Mouse (Mus musculus): ENCODE measurements around the gene Cspg4. TPM values are rescaled to one million over a fixed set of nuclear protein-coding genes. Genes with fewer than 3 reads are reported as not detected.

Cspg4 gene
- total RNA-seq, 2 experiments from 2014 or later, result not detected

DNA sequence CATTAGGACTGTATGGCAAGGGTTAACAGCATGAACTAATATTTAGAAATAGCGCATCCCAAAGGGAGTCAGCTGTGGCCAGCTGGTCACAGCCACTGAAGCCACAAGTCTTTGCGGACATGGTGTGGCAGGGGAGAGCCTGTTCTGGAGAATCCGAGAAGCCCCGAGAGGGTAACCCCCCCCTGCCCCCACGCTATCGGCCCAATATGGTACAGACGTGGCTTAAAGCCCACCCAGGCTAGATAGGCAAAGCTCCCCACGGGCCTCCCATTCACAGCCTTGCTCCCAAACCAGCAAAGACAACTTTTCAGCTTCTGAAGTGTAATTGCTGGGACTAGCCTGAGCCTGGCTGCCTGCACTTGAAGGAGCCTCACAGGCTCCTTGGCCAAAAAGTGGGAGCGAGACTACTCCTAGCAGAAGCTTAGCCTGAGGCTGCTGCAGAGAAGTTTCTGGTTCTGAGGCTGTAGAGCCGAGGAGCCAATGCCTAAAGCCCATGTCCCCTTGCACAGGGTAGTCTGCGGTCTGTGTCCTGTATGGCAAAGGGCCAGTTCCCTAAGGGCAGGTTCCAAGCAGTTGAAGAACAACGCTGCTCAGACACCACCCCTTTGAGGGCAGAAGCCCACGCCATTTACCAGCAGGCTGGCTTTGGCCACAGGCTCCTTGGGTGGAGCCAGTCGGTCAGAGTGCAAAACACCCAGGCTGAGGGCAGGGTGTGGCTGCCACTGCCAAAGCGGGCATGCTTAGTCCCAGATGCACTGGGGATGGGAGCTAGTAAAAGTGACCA lies 4.2 kb upstream of the Cspg4 start:
- no peak for ATAC-seq (replicated peaks; ENCODE audit: low FRiP score, poor library complexity, severe bottlenecking)

DNA sequence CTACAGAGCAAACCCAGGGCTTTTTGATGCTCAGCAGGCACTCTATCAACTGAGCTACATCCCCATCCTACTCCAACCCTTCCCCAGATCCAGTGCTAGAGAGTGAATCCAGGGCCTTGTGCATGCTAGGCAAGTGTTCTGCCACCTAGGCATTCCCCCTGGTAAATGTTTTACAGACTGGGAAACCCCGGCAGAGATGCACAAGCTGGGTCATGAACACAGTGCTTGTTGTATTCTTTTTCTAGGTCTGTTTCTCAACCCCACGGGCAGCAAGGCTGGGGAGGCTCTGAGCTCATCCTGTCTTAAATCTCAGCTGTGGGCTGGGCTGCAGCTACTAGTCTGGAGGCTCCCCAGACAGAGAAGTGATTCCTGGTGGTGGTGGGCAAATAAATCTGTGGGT lies 2.0 kb upstream of the Cspg4 start:
- no peak for ATAC-seq (replicated peaks; ENCODE audit: low FRiP score, poor library complexity, severe bottlenecking)

DNA sequence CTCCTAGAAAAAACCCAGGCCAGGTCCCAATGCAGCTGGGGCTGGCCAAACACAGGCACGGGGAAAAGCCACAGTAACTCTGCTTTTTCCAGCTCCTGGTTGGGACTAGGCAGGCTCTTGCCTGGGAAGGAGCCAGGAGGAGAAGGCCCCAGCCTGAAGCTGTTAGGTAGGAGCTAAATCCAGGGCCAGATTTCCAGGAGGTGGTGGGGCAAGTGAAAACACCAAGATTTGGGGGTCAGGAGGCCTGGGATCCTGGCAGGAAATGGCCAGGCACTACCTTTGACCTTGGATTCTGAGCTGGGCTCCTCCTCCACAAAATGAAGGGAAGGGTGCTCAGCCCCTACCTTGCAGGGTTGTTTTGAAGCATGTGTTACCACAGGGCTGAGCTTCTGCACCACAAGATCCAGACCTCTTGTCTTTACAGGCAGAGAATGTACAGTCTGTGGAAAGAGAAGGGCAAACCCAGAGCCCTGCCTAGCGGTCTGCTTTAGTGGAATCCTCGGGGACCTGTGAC lies 560 bp upstream of the Cspg4 start, which contains the start of gene Odf3l1:
Gene Odf3l1 (minus strand): TSS at position 464 of the 514 bp plus-strand sequence.
- no peak for ATAC-seq (replicated peaks; ENCODE audit: low FRiP score, poor library complexity, severe bottlenecking)

DNA sequence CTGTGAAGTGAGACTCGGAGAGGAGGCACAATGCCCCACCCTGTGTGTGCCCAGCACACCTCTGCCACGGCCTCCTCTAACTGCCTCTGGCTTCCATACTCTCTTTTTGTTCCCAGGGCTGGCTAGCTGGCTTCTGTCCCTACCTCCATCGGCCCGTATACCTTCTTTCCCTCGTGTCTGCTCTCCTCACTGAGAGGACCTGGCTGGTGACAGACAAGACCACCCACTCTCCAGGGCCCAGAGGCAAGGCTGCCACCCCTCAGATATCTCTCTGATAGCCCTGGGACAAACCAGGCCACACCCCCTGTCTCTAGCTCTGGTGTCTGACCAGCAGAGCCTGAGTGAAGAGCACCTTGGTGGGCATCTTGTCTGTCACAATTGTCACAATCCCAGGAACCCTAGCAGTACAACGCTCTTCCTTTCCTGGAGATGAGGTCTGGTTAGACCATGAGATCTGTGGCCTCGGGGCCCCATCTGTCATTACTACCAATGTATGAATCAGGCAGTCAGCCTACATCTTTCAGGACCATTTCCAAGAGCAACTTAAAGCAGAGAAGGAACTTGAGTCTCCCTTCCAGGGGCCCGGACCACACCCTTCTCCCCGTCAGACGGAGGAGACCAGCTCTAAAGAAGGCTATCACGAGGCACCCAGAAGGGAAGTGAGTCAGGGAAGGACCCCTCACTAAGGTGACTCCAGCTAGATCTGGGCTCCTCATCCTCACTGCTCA lies 1.0 kb downstream of the Cspg4 start:
- ATAC-seq (replicated peaks; ENCODE audit: low FRiP score, poor library complexity, severe bottlenecking), result no peak

DNA sequence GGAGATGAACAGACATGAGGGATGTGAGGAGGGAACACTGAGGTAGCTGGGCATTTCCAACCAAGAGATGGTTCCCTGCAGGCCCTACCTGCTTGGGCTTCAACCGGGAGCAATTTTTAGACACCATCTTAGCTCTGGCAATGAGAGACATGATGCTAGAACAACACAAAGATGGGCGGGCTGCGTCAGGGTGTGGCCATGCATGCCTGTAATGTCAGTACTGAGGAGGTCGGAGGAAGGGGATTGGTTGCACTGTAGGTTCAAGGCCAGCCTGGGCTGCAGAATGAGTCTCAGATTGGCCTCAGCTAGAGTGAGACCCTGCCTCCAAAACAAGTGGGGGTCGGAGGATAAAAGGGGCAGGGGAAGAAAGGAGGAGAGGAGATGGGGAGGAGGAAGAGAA lies 1.6 kb downstream of the Cspg4 start:
- ATAC-seq (replicated peaks; ENCODE audit: low FRiP score, poor library complexity, severe bottlenecking), result no peak

DNA sequence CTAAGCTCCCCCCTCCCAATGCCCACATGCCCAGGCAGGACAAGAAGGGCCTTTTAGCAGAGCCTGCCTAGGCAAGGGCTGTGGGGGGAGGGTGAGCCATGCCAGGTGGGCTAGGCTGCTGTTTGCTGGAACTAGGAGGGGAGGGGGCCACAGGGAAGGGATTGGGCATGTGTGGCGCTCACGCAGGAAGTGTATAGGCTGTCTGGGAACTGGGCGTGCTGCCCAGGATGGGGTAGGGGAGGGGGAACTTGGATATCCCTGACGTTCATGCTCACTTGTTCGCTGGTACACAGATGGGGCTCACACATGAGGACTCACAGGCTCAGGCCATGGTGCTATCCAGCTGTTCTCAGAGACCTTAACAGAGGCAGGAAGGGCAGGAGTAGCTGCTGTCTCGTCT lies 3.5 kb downstream of the Cspg4 start:
- ATAC-seq (replicated peaks; ENCODE audit: low FRiP score, poor library complexity, severe bottlenecking), result no peak

DNA sequence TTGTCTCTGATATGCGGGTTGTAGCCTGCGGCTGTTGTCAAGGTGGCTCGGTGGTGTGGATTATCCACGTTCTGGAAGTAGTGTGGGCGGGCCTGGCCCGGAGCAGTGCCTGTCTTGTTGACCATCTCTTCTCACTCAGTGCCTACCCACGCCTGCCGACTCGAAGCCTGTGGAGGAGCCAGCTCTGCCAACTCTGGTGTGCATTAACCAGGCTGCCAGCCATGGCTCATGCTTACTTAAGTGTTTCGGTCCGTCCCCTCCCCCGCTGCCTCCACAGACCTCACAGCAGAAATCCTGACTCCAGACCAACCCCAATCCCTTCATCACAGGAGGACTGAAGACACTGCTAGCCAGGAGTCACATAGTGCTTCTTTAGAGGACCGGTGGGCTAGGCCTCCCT lies 4.7 kb downstream of the Cspg4 start:
- ATAC-seq (replicated peaks; ENCODE audit: low FRiP score, poor library complexity, severe bottlenecking), result no peak

DNA sequence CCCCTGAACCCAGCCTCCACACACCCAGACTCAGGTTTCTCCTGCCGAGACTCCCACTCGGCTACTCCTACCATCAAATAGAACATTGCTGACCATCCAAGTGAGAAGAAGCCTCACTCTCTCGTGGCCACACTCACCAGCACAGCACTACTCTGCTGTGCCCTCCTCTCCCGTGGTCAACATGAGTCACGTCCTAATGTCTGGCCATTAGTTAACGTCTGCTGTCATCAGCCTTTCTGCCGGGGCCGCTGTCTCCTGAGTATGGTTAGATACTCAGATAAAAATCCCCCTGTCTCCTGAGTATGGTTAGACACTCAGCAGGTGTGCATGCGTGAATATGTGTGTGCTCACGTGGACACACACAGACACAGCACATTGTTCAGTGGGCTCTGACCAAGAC lies 5.9 kb downstream of the Cspg4 start:
- ATAC-seq (replicated peaks; ENCODE audit: low FRiP score, poor library complexity, severe bottlenecking), result no peak

DNA sequence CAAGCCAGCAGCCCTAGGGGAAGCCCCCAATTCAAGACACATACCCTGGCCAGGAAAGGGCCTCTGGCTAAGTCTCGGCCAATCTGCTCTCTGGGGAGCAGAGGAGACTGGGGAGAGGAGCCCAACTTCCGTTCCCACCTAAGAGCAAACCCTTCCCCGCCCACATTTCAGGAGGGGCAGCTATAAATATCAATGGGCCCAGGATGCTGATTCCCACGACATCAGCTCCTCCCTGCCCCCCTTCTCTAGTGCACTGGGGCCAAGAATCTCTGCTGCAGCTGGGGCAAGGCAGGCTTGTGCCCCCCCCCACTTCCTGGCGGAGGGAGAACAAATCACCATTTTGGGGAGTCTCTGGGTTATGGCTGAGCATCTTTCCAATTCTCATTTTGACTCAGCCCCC lies 6.4 kb downstream of the Cspg4 start:
- ATAC-seq (replicated peaks; ENCODE audit: low FRiP score, poor library complexity, severe bottlenecking), result no peak

DNA sequence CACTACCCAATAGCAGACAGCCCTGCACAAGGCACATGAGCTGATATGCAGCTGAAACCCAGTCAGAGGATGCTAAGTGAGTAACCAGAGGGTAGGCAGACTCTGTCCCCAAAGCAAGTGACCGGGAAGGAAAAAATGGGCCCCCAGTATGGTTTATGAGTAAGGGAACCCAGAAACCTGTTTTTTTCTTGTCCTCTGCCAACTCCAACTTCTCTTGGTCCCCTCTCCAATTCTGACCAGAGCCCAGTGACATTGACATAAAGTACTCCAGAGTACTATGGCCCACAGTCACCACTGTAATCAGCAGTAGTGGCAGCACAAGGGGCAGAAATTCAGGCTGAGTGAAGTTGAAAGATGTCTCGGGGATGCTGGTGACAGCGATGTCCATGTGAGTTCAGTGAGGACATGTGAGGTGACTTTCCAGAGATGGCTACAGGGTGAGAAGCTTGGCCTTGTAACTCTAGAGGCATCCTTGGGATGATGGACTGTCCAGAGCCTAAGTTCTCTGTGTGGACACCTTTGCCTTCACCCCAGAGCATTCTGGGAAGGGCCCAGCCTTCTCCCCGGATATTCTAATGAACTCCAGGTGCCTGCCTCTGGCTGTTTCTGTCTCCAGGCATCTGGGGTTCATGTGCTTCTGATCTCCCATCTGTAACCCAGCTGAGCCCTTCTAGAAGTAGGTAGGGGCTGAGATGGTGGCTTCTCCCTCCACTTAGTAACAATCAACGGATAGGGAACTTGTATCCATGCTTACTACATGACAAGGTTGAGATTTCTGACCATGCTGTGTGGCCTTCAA lies 7.5 kb downstream of the Cspg4 start:
- no peak for ATAC-seq (replicated peaks; ENCODE audit: low FRiP score, poor library complexity, severe bottlenecking)

DNA sequence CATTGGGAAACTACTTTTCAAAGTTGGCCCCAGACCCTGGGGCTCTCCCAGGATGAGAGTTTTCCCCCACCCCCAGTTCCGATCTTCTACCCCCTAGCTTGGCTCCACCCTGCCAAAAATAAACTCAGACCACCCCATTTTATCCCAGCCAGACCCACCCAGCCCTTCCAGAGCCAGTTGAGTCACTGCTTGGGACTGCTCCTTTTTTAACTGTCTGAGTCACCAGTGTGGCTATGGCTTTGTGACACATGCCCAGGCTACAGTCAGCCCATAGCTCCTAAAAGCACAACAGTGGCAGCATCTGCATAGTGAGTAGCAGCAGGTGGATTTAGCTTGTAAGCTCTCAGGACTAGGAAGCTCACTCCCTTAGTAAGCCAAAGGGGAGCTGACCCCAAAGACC lies 8.3 kb downstream of the Cspg4 start:
- no peak for ATAC-seq (replicated peaks; ENCODE audit: low FRiP score, poor library complexity, severe bottlenecking)

DNA sequence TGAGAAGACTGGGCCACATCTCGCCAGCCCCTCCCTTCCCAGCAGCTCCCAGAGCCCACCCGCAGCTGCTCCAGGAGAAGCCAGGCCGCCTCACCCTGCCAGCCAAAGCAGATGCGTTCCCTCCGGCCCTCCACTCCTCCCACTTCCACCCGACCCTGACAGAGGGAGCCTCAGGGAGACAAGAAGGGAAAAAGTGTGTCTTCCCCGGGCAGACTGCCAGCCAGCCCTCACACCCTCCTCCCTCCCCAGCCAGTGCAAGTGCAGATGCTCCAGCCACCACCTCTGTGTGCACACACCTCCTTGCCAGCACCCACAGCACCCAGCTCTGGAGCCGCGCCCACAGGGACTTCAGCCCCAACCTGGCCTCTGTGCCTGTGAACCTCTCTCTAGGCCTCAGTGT lies 12.0 kb downstream of the Cspg4 start:
- no peak for ATAC-seq (replicated peaks; ENCODE audit: low FRiP score, poor library complexity, severe bottlenecking)

DNA sequence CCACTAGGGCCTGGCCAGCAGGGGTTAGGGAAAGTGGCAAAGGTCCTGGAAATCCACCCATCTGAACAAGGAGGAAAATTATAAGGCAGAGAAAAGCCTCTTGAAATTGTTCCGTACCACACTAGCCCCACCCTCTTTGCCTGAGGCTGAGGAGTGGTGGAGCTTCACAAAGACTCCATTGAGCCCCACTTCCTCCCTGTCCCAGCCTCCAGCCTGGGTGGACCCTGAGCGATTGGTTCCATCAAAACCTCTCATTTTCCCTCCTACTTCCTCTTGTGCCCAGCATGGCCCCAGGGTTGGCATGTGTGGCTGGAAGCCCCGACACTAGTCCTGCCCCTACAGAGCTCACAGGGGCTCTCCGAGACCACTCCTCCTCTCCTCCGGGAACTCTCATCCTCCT lies 12.5 kb downstream of the Cspg4 start:
- no peak for ATAC-seq (replicated peaks; ENCODE audit: low FRiP score, poor library complexity, severe bottlenecking)

DNA sequence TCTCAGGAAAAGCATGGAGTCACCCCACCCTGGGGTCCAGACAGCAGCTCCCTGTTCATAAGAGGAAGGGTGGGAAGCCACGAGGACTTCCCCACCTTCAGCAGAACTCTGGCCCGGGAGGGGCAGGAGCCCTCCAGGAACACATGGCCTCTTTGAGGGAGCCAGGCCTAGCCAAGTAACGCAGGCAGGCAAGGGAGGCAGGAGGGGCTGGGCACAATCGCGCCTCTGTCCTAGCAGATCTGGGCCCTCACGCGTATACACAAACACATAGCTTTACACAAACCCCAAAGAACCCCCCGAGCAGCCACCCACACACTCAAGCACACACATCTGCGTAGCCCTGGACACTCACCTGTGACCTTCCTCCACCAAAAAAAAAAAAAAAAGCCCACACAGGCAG lies 16.0 kb downstream of the Cspg4 start:
- no peak for ATAC-seq (replicated peaks; ENCODE audit: low FRiP score, poor library complexity, severe bottlenecking)

DNA sequence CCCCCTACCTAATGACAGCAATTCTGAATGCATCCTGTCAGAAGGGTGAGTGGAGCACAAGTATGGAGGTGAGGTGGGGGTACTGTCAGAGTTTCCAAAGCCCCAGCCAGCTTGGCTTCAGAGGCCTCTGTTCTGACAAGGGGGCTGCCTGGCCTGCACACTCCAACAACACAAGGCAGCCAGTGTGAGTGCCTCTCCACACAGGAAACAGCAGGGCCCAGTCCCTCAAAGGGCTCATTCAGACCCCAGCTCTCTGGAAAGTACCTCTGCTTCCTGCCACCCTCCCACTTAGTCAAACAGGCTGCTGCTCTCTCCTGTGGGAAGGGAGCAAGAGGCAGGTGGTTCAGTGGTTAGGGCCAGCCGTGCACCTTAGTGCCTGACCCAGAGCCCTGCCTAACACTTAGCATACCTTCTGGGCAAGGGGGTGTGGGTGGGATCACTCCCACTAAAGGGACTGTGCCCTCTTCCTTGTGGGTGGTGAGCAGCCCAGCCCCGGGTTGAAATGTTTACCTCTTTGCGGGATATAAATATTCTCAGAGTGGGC lies 16.8 kb downstream of the Cspg4 start:
- no peak for ATAC-seq (replicated peaks; ENCODE audit: low FRiP score, poor library complexity, severe bottlenecking)

DNA sequence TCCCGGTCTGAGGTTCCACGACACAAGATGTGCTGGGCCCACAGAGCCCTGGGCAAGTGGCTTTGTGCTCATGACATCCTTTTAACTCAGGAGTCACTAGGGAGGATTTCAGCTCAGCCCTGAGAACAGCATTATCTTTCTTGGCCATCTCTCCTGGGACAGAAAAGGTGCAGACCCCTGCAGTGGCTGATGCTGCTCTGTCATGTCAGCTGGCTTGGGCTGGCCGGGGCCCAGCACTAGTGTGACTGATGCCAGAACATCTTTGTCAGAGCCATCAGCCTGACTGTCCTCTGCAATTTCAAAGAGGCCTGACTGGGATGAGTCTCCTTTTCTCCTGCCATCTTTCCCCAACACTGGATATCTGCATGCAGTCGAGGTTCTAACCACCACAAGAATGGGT lies 17.4 kb downstream of the Cspg4 start:
- no peak for ATAC-seq (replicated peaks; ENCODE audit: low FRiP score, poor library complexity, severe bottlenecking)

DNA sequence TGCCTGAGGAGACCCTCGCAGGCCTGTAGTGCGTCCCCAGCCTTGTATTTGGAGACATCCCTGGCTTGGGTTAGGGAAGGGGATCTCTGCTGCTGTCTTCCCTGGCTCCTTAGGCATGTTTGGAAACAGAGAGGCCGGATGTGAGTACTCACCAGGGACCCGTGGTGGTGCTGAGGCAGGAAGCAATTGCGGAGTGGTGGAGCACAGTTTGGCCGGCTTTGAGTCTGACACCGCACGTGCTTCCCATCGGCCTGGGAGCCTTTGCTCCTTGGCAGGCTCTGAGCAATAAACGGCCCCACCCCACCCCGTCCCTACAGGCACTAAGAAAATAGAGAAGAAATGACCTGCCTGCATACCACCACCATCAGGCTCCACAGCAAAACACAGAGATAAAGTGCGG lies 18.0 kb downstream of the Cspg4 start:
- ATAC-seq (replicated peaks; ENCODE audit: low FRiP score, poor library complexity, severe bottlenecking), result no peak

DNA sequence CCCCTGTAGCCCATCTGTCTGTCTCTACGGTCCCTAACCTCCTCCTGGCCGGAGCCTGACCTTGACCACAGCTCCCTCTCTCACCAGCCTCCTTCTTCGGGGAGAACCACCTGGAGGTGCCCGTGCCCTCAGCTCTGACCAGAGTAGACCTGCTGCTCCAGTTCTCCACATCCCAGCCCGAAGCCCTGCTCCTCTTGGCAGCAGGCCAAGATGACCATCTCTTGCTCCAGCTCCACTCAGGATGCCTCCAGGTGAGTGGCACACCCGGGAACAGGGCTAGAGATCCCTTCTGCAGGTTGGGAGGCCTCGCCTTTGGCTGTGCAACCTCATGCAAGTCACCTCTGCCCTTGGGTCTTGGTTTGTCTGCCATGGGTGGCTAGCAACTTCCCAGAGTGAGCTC lies 18.6 kb downstream of the Cspg4 start:
- ATAC-seq (replicated peaks; ENCODE audit: low FRiP score, poor library complexity, severe bottlenecking), result no peak

DNA sequence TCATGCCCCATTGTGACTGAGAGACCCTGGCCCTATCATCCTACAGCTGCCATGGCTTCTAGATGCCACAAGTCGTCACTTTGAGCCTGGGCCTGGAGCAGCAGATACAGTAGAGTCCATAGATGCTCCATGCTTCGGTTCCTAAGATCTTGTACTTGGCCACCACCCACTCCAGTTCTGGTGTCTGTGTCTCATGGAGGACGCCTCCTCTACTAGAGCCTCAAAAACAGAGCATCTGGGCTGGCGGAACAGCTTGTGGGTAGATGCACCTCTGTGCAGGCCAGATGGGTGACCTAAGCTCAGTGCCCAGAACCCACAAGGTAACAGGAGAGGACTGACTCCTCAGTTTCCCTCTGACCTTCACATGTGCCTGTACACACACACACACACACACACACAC lies 19.5 kb downstream of the Cspg4 start:
- no peak for ATAC-seq (replicated peaks; ENCODE audit: low FRiP score, poor library complexity, severe bottlenecking)

DNA sequence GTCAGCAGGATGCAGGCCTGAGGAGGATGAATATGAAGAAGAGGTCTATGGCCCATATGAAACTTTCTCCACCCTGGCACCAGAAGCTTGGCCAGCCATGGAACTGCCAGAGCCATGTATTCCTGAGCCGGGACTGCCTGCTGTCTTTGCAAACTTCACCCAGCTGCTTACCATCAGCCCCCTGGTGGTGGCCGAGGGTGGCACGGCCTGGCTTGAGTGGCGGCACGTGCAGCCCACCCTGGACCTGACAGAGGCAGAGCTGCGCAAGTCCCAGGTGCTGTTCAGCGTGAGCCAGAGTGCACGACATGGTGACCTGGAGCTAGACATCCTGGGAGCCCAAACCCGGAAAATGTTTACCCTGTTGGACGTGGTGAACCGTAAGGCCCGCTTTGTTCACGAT lies 21.3 kb downstream of the Cspg4 start:
- ATAC-seq (replicated peaks; ENCODE audit: low FRiP score, poor library complexity, severe bottlenecking), result no peak
